Mouse (Mus musculus) frontal cortex, postnatal 10 days (tissue): Measurements from ENCODE around the gene Prss35.

ENCODE experiments used
- DNase-seq, 2 experiments: peaks; one replicate each; pipeline ENCODE4 v3.0.0; 2022; ENCODE audit warnings: low spot score in 2 of 2, mixed read lengths in 1 of 2

Prss35 gene

GRCm38 (mm10) chr9:86742959-86743911 lies at the start of gene Prss35:
TSS of gene Prss35 (plus strand) at chr9:86743649.
- DNase-seq = peak in 1 of 2 experiments; percentile 41

- no peak for DNase-seq
Observed at GRCm38 (mm10) chr9:86693935-86694334, 49.5 kb upstream of the Prss35 start.

- DNase-seq = no peak
Observed at GRCm38 (mm10) chr9:86694644-86695043, 48.8 kb upstream of the Prss35 start.

GRCm38 (mm10) chr9:86695199-86695817 lies 48.1 kb upstream of the Prss35 start:
- DNase-seq = peak in 1 of 2 experiments; percentile 29

- DNase-seq = peak in 1 of 2 experiments; percentile 33
Observed at GRCm38 (mm10) chr9:86695818-86696261, 47.6 kb upstream of the Prss35 start, which contains the start of gene Me1. TSS of gene Me1 (minus strand) at chr9:86695953.

- no peak for DNase-seq
Observed at GRCm38 (mm10) chr9:86701264-86701663, 42.2 kb upstream of the Prss35 start.

- no peak for DNase-seq
Observed at GRCm38 (mm10) chr9:86701844-86702243, 41.6 kb upstream of the Prss35 start.

GRCm38 (mm10) chr9:86707431-86707830 lies 36.0 kb upstream of the Prss35 start:
- DNase-seq = no peak

- DNase-seq = no peak
Observed at GRCm38 (mm10) chr9:86708921-86709320, 34.5 kb upstream of the Prss35 start.

- no peak for DNase-seq
Observed at GRCm38 (mm10) chr9:86710091-86710634, 33.3 kb upstream of the Prss35 start.

GRCm38 (mm10) chr9:86712648-86713047 lies 30.8 kb upstream of the Prss35 start:
- DNase-seq = no peak

- no peak for DNase-seq
Observed at GRCm38 (mm10) chr9:86714089-86714488, 29.4 kb upstream of the Prss35 start.

- no peak for DNase-seq
Observed at GRCm38 (mm10) chr9:86716540-86716939, 26.9 kb upstream of the Prss35 start.

- no peak for DNase-seq
Observed at GRCm38 (mm10) chr9:86717119-86717518, 26.3 kb upstream of the Prss35 start.

GRCm38 (mm10) chr9:86720227-86720626 lies 23.2 kb upstream of the Prss35 start:
- no peak for DNase-seq

GRCm38 (mm10) chr9:86720794-86721193 lies 22.7 kb upstream of the Prss35 start:
- no peak for DNase-seq

GRCm38 (mm10) chr9:86725066-86725465 lies 18.4 kb upstream of the Prss35 start:
- no peak for DNase-seq

GRCm38 (mm10) chr9:86725604-86726380 lies 17.7 kb upstream of the Prss35 start:
- no peak for DNase-seq

- no peak for DNase-seq
Observed at GRCm38 (mm10) chr9:86726381-86726720, 17.1 kb upstream of the Prss35 start.

GRCm38 (mm10) chr9:86728214-86728814 lies 15.1 kb upstream of the Prss35 start:
- DNase-seq = no peak

- no peak for DNase-seq
Observed at GRCm38 (mm10) chr9:86729084-86729483, 14.4 kb upstream of the Prss35 start.
